Mouse (Mus musculus): ENCODE measurements around the gene Gpd2.

GRCm38 (mm10) chr2:57407414-57408019 lies 170.1 kb downstream of the Gpd2 start:
- TF ChIP-seq CTCF (IDR thresholded peaks at IDR 0.05; ENCODE audit: extremely low read depth, insufficient read depth, insufficient read length, insufficient replicate concordance) (no peak), POLR2A (IDR thresholded peaks at IDR 0.05; ENCODE audit: low read depth, low read length) (no peak)
